In the genomic region with DNA sequence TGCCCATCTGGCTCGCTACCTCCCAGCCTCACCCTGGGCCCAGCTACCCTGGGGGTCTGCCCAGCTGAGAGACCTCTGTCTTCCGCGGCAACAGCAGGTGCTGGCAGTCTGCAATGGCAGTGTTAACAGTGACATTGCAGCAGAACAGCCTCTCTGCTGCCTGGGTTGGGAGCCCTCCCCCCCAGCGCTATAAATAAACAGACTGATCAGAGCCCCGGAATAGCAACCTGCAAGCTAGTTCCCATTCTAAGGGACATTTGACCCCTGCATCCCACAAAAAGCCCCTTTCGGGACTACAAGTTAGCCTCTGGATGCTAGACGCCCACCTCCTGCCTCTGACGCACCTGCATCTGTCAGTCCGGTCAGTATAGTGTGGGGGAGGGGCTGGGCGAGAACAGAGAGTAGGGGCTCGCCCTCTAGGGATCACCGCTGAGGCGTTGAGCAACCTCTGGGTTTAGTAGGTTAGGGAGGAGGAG, we compare ENCODE assay signal across 8 mouse cellular contexts. TPM values are rescaled to one million over a fixed set of nuclear protein-coding genes. Genes with fewer than 3 reads are reported as not detected.
A peak's percentile ranks its signal among the peaks of the same experiment; 100 is the strongest.
DNase-seq lines count a peak whose midpoint lies in the region; ATAC-seq lines count a peak whose summit lies in the region.

Gene Myadml2 (minus strand): TSS at position 158 of the 476 bp plus-strand sequence.

- DNase-seq in right cerebral cortex, postnatal 10 days (ENCODE audit: low spot score in 2 of 2): peak; percentile 59 to 69
- no peak for DNase-seq in right cerebral cortex, postnatal 25 days
- DNase-seq in cerebellum, adult 9-11 months: peak; percentile 71
- DNase-seq in gastrocnemius, adult 8-10 months (ENCODE audit: low spot score in 2 of 2): peak; percentile 50 to 65
- DNase-seq in hindbrain, embryonic 14.5 days (ENCODE audit: low spot score): no peak
- DNase-seq in lung, postnatal 36 days: peak; percentile 53
- peak; percentile 56 for DNase-seq in testis, postnatal 10 days (ENCODE audit: low spot score)
- no peak for DNase-seq in urinary bladder, adult 18-20 months (ENCODE audit: low spot score in 2 of 2)

- H3K4me1 ChIP-seq in hindbrain, embryonic 14.5 days (replicated peaks; ENCODE audit: control insufficient read depth, insufficient read depth, low read length): peaks cover 11% of the 10 kb centered on the region; the same call in 1 of the 2 replicates

- no peaks in the 10 kb centered on the region for H3K9me3 ChIP-seq in hindbrain, embryonic 14.5 days (ENCODE audit: control insufficient read depth, low read length)

- peaks cover 5% of the 10 kb centered on the region; the same call in 1 of the 2 replicates for H3K27me3 ChIP-seq in hindbrain, embryonic 14.5 days (ENCODE audit: control insufficient read depth, insufficient read depth, low read length)

- H3K4me3 ChIP-seq in hindbrain, embryonic 14.5 days (replicated peaks; ENCODE audit: low read length): peak within 1 kb of the TSS; percentile 6

- H3K9ac ChIP-seq in hindbrain, embryonic 14.5 days: peak within 1 kb of the TSS; percentile 55

- peak within 1 kb of the TSS; percentile 48 for H3K4me2 ChIP-seq in hindbrain, embryonic 14.5 days (replicated peaks)

- no peaks in the 10 kb centered on the region for H3K36me3 ChIP-seq in hindbrain, embryonic 14.5 days (replicated peaks; ENCODE audit: control insufficient read depth, insufficient read depth)

- no peak for ATAC-seq in hindbrain, embryonic 14.5 days (ENCODE audit: low FRiP score)

- 5% methylated on average over 13 of the region's 13 CpGs for WGBS in hindbrain, embryonic 14.5 days

- H3K27ac ChIP-seq in hindbrain, embryonic 14.5 days: no peak within 1 kb of the TSS

RNA-seq across cellular contexts. Expression of gene Myadml2, which starts in this region (rescaled TPM):
- 100 to 1,000 TPM; 112 to 153 (median 132) TPM for total RNA-seq in gastrocnemius, adult 8-10 months (2022)
- polyA plus RNA-seq in hindbrain, embryonic 14.5 days (2014; fragmentation: Nextera tagmentation; extraction: Ambion mirVana): 1.1 and 1.4 TPM in 2 replicates

Comparison
In these comparisons a context has a peak if more than half of its experiments do, and no peak if none do; other contexts are left out.
1. DNase-seq: peak in right cerebral cortex, postnatal 10 days (2 of 2), cerebellum, adult 9-11 months (single experiment), gastrocnemius, adult 8-10 months (2 of 2), lung, postnatal 36 days (single experiment) and testis, postnatal 10 days (single experiment); none in right cerebral cortex, postnatal 25 days (single experiment), hindbrain, embryonic 14.5 days (single experiment) and urinary bladder, adult 18-20 months (0 of 2).